Mouse (Mus musculus): ENCODE measurements around the gene Gpr137. TPM values are rescaled to one million over a fixed set of nuclear protein-coding genes. Genes with fewer than 3 reads are reported as not detected.
A peak's percentile ranks its signal among the peaks of the same experiment; 100 is the strongest.

The Gpr137 gene
- polyA plus RNA-seq, 1 experiment: 39.9 TPM

GRCm38 (mm10) chr19:6973581-6974190 lies 31.4 kb upstream of the Gpr137 start:
- Histone ChIP-seq H3K4me2 (ENCODE audit: low read depth) (peak overlapping the region; percentile 94), H3K27me3 (ENCODE audit: control insufficient read depth, insufficient read depth, insufficient read length) (no peaks in the 10 kb centered on the region)

GRCm38 (mm10) chr19:6972247-6972917 lies 30.1 kb upstream of the Gpr137 start:
- no peak overlapping the region for H3ac ChIP-seq (ENCODE audit: control insufficient read depth, insufficient read length)
- H3K79me2 ChIP-seq (ENCODE audit: control insufficient read depth, insufficient read depth): peaks cover 35% of the 10 kb centered on the region
- no peak overlapping the region for H3K4me3 ChIP-seq
- H3K27me3 ChIP-seq (ENCODE audit: control insufficient read depth, insufficient read depth, insufficient read length): no peaks in the 10 kb centered on the region
- H3K36me3 ChIP-seq (ENCODE audit: control insufficient read depth, insufficient read depth): peaks cover 2% of the 10 kb centered on the region
- no peak overlapping the region for H3K4me2 ChIP-seq (ENCODE audit: low read depth)
- no peak for TF ChIP-seq TCF3 (IDR thresholded peaks at IDR 0.05; ENCODE audit: insufficient read length, low read depth)
- no peak for TF ChIP-seq TCF12 (IDR thresholded peaks at IDR 0.05; ENCODE audit: insufficient read depth, poor library complexity, severe bottlenecking)
- TF ChIP-seq E2F4 (IDR thresholded peaks at IDR 0.05; ENCODE audit: insufficient read depth): no peak
- TF ChIP-seq SRF (IDR thresholded peaks at IDR 0.05; ENCODE audit: control insufficient read depth, insufficient read length, low read depth): no peak
- no peak for TF ChIP-seq REST (IDR thresholded peaks at IDR 0.05; ENCODE audit: insufficient read depth, insufficient read length)
- TF ChIP-seq MYOG (IDR thresholded peaks at IDR 0.05; ENCODE audit: control insufficient read depth in 1 of 3, insufficient read depth in 1 of 3, insufficient read length in 2 of 3, low read depth in 2 of 3): no peak
- no peak for TF ChIP-seq MYOD1 (IDR thresholded peaks at IDR 0.05; ENCODE audit: control insufficient read depth in 1 of 3, insufficient read length in 2 of 3, low read depth in 2 of 3)
- no peak for TF ChIP-seq MAX (IDR thresholded peaks at IDR 0.05; ENCODE audit: low read depth)
- TF ChIP-seq USF1 (IDR thresholded peaks at IDR 0.05; ENCODE audit: low read depth): no peak
- TF ChIP-seq CEBPB (IDR thresholded peaks at IDR 0.05; ENCODE audit: insufficient read depth, poor library complexity, severe bottlenecking): no peak
- TF ChIP-seq POLR2AphosphoS2 (IDR thresholded peaks at IDR 0.05; ENCODE audit: insufficient read length, low read depth): no peak
- no peak for TF ChIP-seq POLR2A (IDR thresholded peaks at IDR 0.05; ENCODE audit: insufficient read length, low read depth)

More at GRCm38 (mm10) chr19:6973581-6974190, 31.4 kb upstream of the Gpr137 start:
- TF ChIP-seq E2F4 (IDR thresholded peaks at IDR 0.05; ENCODE audit: insufficient read depth) (no peak), MYOG (IDR thresholded peaks at IDR 0.05; ENCODE audit: control insufficient read depth in 1 of 3, insufficient read depth in 1 of 3, insufficient read length in 2 of 3, low read depth in 2 of 3) (no peak), MAX (IDR thresholded peaks at IDR 0.05; ENCODE audit: low read depth) (no peak)
- peak overlapping the region; percentile 83 for H3K4me3 ChIP-seq
- peak overlapping the region; percentile 88 for H3ac ChIP-seq (ENCODE audit: control insufficient read depth, insufficient read length)
- H3K79me2 ChIP-seq (ENCODE audit: control insufficient read depth, insufficient read depth): peaks cover 38% of the 10 kb centered on the region
- peaks cover 6% of the 10 kb centered on the region for H3K36me3 ChIP-seq (ENCODE audit: control insufficient read depth, insufficient read depth)

GRCm38 (mm10) chr19:6971644-6972043 lies 29.4 kb upstream of the Gpr137 start:
- Histone ChIP-seq H3ac (ENCODE audit: control insufficient read depth, insufficient read length) (no peak overlapping the region), H3K27me3 (ENCODE audit: control insufficient read depth, insufficient read depth, insufficient read length) (no peaks in the 10 kb centered on the region), H3K4me2 (ENCODE audit: low read depth) (peak overlapping the region; percentile 25), H3K4me3 (no peak overlapping the region), H3K79me2 (ENCODE audit: control insufficient read depth, insufficient read depth) (peaks cover 27% of the 10 kb centered on the region), H3K36me3 (ENCODE audit: control insufficient read depth, insufficient read depth) (no peaks in the 10 kb centered on the region)
- TF ChIP-seq MYOG (IDR thresholded peaks at IDR 0.05; ENCODE audit: control insufficient read depth in 1 of 3, insufficient read depth in 1 of 3, insufficient read length in 2 of 3, low read depth in 2 of 3) (no peak), MYOD1 (IDR thresholded peaks at IDR 0.05; ENCODE audit: control insufficient read depth in 1 of 3, insufficient read length in 2 of 3, low read depth in 2 of 3) (no peak), TCF3 (IDR thresholded peaks at IDR 0.05; ENCODE audit: insufficient read length, low read depth) (no peak), MAX (IDR thresholded peaks at IDR 0.05; ENCODE audit: low read depth) (no peak), E2F4 (IDR thresholded peaks at IDR 0.05; ENCODE audit: insufficient read depth) (no peak), TCF12 (IDR thresholded peaks at IDR 0.05; ENCODE audit: insufficient read depth, poor library complexity, severe bottlenecking) (no peak), SRF (IDR thresholded peaks at IDR 0.05; ENCODE audit: control insufficient read depth, insufficient read length, low read depth) (no peak), POLR2AphosphoS2 (IDR thresholded peaks at IDR 0.05; ENCODE audit: insufficient read length, low read depth) (no peak), USF1 (IDR thresholded peaks at IDR 0.05; ENCODE audit: low read depth) (no peak), POLR2A (IDR thresholded peaks at IDR 0.05; ENCODE audit: insufficient read length, low read depth) (no peak), CEBPB (IDR thresholded peaks at IDR 0.05; ENCODE audit: insufficient read depth, poor library complexity, severe bottlenecking) (no peak), REST (IDR thresholded peaks at IDR 0.05; ENCODE audit: insufficient read depth, insufficient read length) (no peak)

- Histone ChIP-seq H3K4me3 (no peak overlapping the region), H3ac (ENCODE audit: control insufficient read depth, insufficient read length) (no peak overlapping the region), H3K79me2 (ENCODE audit: control insufficient read depth, insufficient read depth) (peaks cover 18% of the 10 kb centered on the region), H3K36me3 (ENCODE audit: control insufficient read depth, insufficient read depth) (no peaks in the 10 kb centered on the region), H3K27me3 (ENCODE audit: control insufficient read depth, insufficient read depth, insufficient read length) (no peaks in the 10 kb centered on the region), H3K4me2 (ENCODE audit: low read depth) (peak overlapping the region; percentile 12)
- TF ChIP-seq MYOG (IDR thresholded peaks at IDR 0.05; ENCODE audit: control insufficient read depth in 1 of 3, insufficient read depth in 1 of 3, insufficient read length in 2 of 3, low read depth in 2 of 3) (no peak), SRF (IDR thresholded peaks at IDR 0.05; ENCODE audit: control insufficient read depth, insufficient read length, low read depth) (no peak), MAX (IDR thresholded peaks at IDR 0.05; ENCODE audit: low read depth) (no peak), REST (IDR thresholded peaks at IDR 0.05; ENCODE audit: insufficient read depth, insufficient read length) (no peak), E2F4 (IDR thresholded peaks at IDR 0.05; ENCODE audit: insufficient read depth) (no peak), POLR2AphosphoS2 (IDR thresholded peaks at IDR 0.05; ENCODE audit: insufficient read length, low read depth) (no peak), MYOD1 (IDR thresholded peaks at IDR 0.05; ENCODE audit: control insufficient read depth in 1 of 3, insufficient read length in 2 of 3, low read depth in 2 of 3) (no peak), POLR2A (IDR thresholded peaks at IDR 0.05; ENCODE audit: insufficient read length, low read depth) (no peak), TCF3 (IDR thresholded peaks at IDR 0.05; ENCODE audit: insufficient read length, low read depth) (no peak), TCF12 (IDR thresholded peaks at IDR 0.05; ENCODE audit: insufficient read depth, poor library complexity, severe bottlenecking) (no peak), CEBPB (IDR thresholded peaks at IDR 0.05; ENCODE audit: insufficient read depth, poor library complexity, severe bottlenecking) (no peak), USF1 (IDR thresholded peaks at IDR 0.05; ENCODE audit: low read depth) (no peak)
Observed at GRCm38 (mm10) chr19:6970460-6971085, 28.3 kb upstream of the Gpr137 start.

All from myocyte (in vitro differentiated cells).